Mouse (Mus musculus): ENCODE data around the gene Copb1. TPM values are rescaled to one million over a fixed set of nuclear protein-coding genes. Genes with fewer than 3 reads are reported as not detected.
"Not testable (repeated sequence)": the region's sequence is repeated elsewhere in the genome, so short reads cannot be mapped to it uniquely, and the experiment has no call there.

Gene Copb1
- total and polyA plus RNA-seq, 3 experiments: 50.1 to 405 (median 61.3) TPM

DNA sequence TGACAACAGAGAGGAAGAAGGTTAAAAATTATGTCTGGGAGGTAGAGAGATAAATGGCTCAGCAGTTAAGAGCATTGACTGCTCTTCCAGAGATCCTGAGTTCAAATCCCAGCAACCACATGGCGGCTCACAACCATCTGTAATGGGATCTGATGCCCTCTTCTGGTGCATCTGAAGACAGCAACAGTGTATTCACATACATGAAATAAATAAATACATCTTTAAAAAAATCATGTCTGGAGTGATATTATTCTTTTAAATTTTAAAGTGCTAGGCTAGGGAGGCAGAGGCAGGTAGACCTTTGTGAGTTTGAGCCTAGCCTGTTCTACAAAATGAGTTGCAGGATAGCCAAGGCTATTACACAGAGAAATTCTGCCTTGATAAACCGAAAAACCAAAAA is 57.9 kb downstream of the Copb1 start:
- not testable (repeated sequence) for H3K79me2 ChIP-seq (ENCODE audit: control insufficient read depth, insufficient read depth, low read length, poor library complexity); H3K36me3 ChIP-seq (ENCODE audit: control insufficient read depth in 1 of 2, insufficient read depth in 2 of 2, low read length in 2 of 2); H3K27ac ChIP-seq (ENCODE audit: control insufficient read depth, low read depth, low read length); H3K4me3 ChIP-seq (ENCODE audit: control insufficient read depth in 1 of 2, insufficient read depth in 1 of 2, low read depth in 2 of 2, low read length in 2 of 2); DNase-seq (ENCODE audit: low read depth, low spot score); H3K9me3 ChIP-seq (replicated peaks; ENCODE audit: insufficient read depth, low read length); H3K4me1 ChIP-seq (ENCODE audit: control insufficient read depth in 1 of 2, insufficient read depth in 2 of 2, low read length in 2 of 2); H3K9ac ChIP-seq (ENCODE audit: control insufficient read depth, low read depth, low read length, poor library complexity, severe bottlenecking); H3K27me3 ChIP-seq (ENCODE audit: control insufficient read depth in 1 of 2, insufficient read depth in 2 of 2, low read length in 2 of 2)
- peak; percentile 27 for TF ChIP-seq SMC3 (IDR thresholded peaks at IDR 0.05; ENCODE audit: low read depth, low read length)

DNA sequence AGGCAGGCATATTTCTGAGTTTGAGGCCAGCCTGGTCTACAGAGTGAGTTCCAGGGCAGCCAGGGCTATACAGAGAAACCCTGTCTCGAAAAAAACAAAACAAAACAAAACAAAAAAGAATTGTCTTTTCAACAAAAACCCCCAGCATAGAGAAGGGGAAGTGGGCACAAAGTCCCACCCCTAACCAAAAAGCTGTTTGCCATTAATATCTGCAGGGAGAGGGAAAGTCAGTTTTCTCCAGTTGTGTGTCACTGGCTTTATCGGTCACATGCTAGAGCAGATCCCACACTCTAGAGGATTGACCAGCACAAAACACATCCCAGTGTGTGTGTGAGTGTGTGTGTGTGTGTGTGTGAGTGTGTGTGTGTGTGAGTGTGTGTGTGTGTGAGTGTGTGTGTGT is 59.7 kb downstream of the Copb1 start:
- H3K36me3 ChIP-seq (ENCODE audit: control insufficient read depth in 1 of 2, insufficient read depth in 2 of 2, low read length in 2 of 2); H3K4me3 ChIP-seq (ENCODE audit: control insufficient read depth in 1 of 2, insufficient read depth in 1 of 2, low read depth in 2 of 2, low read length in 2 of 2); H3K27me3 ChIP-seq (ENCODE audit: control insufficient read depth in 1 of 2, insufficient read depth in 2 of 2, low read length in 2 of 2); H3K79me2 ChIP-seq (ENCODE audit: control insufficient read depth, insufficient read depth, low read length, poor library complexity); H3K27ac ChIP-seq (ENCODE audit: control insufficient read depth, low read depth, low read length); H3K9ac ChIP-seq (ENCODE audit: control insufficient read depth, low read depth, low read length, poor library complexity, severe bottlenecking); H3K9me3 ChIP-seq (replicated peaks; ENCODE audit: insufficient read depth, low read length); DNase-seq (ENCODE audit: low read depth, low spot score); H3K4me1 ChIP-seq (ENCODE audit: control insufficient read depth in 1 of 2, insufficient read depth in 2 of 2, low read length in 2 of 2): not testable (repeated sequence)

DNA sequence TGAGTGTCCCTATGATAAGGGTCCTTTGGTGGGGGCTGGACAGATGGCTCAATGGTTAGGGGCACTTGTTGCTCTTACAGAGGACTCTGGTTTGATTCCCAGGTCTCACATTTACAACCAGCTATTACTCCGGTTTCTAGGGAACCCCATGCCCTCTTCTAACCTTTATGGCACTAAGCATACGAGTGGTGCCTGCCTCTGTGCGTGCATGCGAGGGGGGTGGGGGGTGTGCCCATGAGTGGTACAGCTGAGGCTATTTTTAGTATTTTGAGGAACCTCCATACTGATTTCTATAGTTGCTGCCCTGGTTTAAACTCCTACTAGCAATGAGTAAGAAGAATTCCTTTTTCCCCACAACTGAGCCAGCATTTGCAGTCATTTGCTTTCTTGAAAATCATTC is 60.3 kb downstream of the Copb1 start:
- Histone ChIP-seq H3K36me3 (ENCODE audit: control insufficient read depth in 1 of 2, insufficient read depth in 2 of 2, low read length in 2 of 2) (no peaks in the 10 kb centered on the region), H3K4me3 (ENCODE audit: control insufficient read depth in 1 of 2, insufficient read depth in 1 of 2, low read depth in 2 of 2, low read length in 2 of 2) (no peak overlapping the region), H3K79me2 (ENCODE audit: control insufficient read depth, insufficient read depth, low read length, poor library complexity) (no peaks in the 10 kb centered on the region), H3K9me3 (replicated peaks; ENCODE audit: insufficient read depth, low read length) (no peaks in the 10 kb centered on the region), H3K27me3 (ENCODE audit: control insufficient read depth in 1 of 2, insufficient read depth in 2 of 2, low read length in 2 of 2) (peaks cover 0 to 3% of the 10 kb centered on the region in 2 experiments; a peak in 3 of 4 replicates), H3K4me1 (ENCODE audit: control insufficient read depth in 1 of 2, insufficient read depth in 2 of 2, low read length in 2 of 2) (no peaks in the 10 kb centered on the region), H3K9ac (ENCODE audit: control insufficient read depth, low read depth, low read length, poor library complexity, severe bottlenecking) (no peak overlapping the region), H3K27ac (ENCODE audit: control insufficient read depth, low read depth, low read length) (no peak overlapping the region)
- TF ChIP-seq BHLHE40 (IDR thresholded peaks at IDR 0.05; ENCODE audit: borderline replicate concordance, low read depth, low read length) (no peak), EP300 (IDR thresholded peaks at IDR 0.05; ENCODE audit: low read depth in 1 of 2, low read length in 2 of 2) (no peak), SMC3 (IDR thresholded peaks at IDR 0.05; ENCODE audit: low read depth, low read length) (no peak), NRF1 (IDR thresholded peaks at IDR 0.05; ENCODE audit: insufficient read depth, low read depth, low read length, poor library complexity, severe bottlenecking) (no peak), POLR2A (IDR thresholded peaks at IDR 0.05; ENCODE audit: control insufficient read depth in 1 of 2, insufficient read depth in 1 of 2, low read depth in 1 of 2, low read length in 2 of 2, poor library complexity in 1 of 2) (no peak)
- no peak for DNase-seq (ENCODE audit: low read depth, low spot score)

DNA sequence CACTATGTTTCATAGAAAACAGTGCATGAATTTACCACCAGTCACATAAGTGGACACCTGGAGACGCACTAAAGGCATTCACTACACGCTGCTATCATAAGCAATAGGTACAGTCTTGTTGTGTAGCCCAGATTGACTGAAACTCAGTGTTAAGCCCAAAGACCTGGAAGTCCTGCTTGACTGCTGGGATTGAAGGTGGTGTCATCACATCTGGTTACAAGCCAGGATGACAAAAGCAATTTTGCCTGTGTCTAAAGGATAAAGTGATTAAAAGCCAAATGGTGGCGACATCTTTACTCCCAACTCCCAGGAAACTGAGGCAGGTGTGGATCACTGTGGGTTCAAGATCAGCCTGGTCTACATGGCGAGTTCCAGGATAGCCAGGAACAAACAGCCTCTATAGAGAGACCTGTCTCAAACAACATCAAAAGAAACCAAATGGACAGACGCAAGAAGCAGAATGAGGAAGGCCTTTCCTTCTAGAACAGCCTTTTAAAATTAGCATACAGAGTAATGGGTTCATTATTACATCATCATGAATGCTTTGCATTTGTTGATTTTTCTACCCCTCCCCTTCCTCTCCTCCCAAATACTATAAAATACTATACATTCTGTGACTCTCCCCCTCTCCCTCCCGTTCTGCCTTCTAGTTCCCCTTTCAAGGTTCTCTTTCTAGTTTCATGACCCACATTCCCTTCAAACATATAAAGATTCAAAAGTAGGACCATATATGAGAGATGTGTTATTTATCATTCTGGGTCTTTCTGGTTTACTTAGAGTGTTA is 61.0 kb downstream of the Copb1 start:
- Histone ChIP-seq H3K9me3 (replicated peaks; ENCODE audit: insufficient read depth, low read length) (no peaks in the 10 kb centered on the region), H3K27me3 (ENCODE audit: control insufficient read depth in 1 of 2, insufficient read depth in 2 of 2, low read length in 2 of 2) (no peaks in the 10 kb centered on the region; a peak in 2 of 4 replicates), H3K36me3 (ENCODE audit: control insufficient read depth in 1 of 2, insufficient read depth in 2 of 2, low read length in 2 of 2) (no peaks in the 10 kb centered on the region), H3K9ac (ENCODE audit: control insufficient read depth, low read depth, low read length, poor library complexity, severe bottlenecking) (no peak overlapping the region), H3K4me1 (ENCODE audit: control insufficient read depth in 1 of 2, insufficient read depth in 2 of 2, low read length in 2 of 2) (no peaks in the 10 kb centered on the region), H3K4me3 (ENCODE audit: control insufficient read depth in 1 of 2, insufficient read depth in 1 of 2, low read depth in 2 of 2, low read length in 2 of 2) (no peak overlapping the region), H3K27ac (ENCODE audit: control insufficient read depth, low read depth, low read length) (no peak overlapping the region), H3K79me2 (ENCODE audit: control insufficient read depth, insufficient read depth, low read length, poor library complexity) (no peaks in the 10 kb centered on the region)
- TF ChIP-seq ELF1 (IDR thresholded peaks at IDR 0.05; ENCODE audit: low read depth, low read length): no peak
- TF ChIP-seq ETS1 (IDR thresholded peaks at IDR 0.05; ENCODE audit: low read depth, low read length): no peak
- TF ChIP-seq TAL1 (IDR thresholded peaks at IDR 0.05; ENCODE audit: low read length): no peak
- TF ChIP-seq GABPA (IDR thresholded peaks at IDR 0.05; ENCODE audit: low read depth, low read length): no peak
- TF ChIP-seq POLR2AphosphoS2 (IDR thresholded peaks at IDR 0.05; ENCODE audit: low read length): no peak
- TF ChIP-seq MYB (IDR thresholded peaks at IDR 0.05; ENCODE audit: low read depth, low read length): no peak
- TF ChIP-seq POLR2A (IDR thresholded peaks at IDR 0.05; ENCODE audit: control insufficient read depth in 1 of 2, insufficient read depth in 1 of 2, low read depth in 1 of 2, low read length in 2 of 2, poor library complexity in 1 of 2): no peak
- TF ChIP-seq GATA1 (IDR thresholded peaks at IDR 0.05; ENCODE audit: low read depth, low read length): no peak
- DNase-seq (ENCODE audit: low read depth, low spot score): no peak
